Mouse (Mus musculus) cerebellum, adult 11 months (tissue): ENCODE measurements at regions not wholly inside any gene's neighbourhood (a gene's known extent, or its start where the extent isn't known, plus 50 kb on each side); places are given as distances from the start of the nearest gene placed in this dataset.

Experiments
- DNase-seq: peaks from one replicate; pipeline ENCODE4 v3.0.0; 2022

GRCm38 (mm10) chr16:30006826-30007225, 57.4 kb upstream of the Hes1 start:
- no peak for DNase-seq

GRCm38 (mm10) chr16:30008451-30009357, 55.5 kb upstream of the Hes1 start:
- DNase-seq, result peak; percentile 80

GRCm38 (mm10) chr16:30009521-30010186, 54.5 kb upstream of the Hes1 start:
- peak; percentile 8 for DNase-seq

GRCm38 (mm10) chr16:30013123-30013522, 51.1 kb upstream of the Hes1 start:
- no peak for DNase-seq

- DNase-seq, result no peak
Measured at GRCm38 (mm10) chr16:30013943-30014342, 50.2 kb upstream of the Hes1 start.
